Comparison of ENCODE assay signal across 9 mouse cellular contexts in the genomic region with DNA sequence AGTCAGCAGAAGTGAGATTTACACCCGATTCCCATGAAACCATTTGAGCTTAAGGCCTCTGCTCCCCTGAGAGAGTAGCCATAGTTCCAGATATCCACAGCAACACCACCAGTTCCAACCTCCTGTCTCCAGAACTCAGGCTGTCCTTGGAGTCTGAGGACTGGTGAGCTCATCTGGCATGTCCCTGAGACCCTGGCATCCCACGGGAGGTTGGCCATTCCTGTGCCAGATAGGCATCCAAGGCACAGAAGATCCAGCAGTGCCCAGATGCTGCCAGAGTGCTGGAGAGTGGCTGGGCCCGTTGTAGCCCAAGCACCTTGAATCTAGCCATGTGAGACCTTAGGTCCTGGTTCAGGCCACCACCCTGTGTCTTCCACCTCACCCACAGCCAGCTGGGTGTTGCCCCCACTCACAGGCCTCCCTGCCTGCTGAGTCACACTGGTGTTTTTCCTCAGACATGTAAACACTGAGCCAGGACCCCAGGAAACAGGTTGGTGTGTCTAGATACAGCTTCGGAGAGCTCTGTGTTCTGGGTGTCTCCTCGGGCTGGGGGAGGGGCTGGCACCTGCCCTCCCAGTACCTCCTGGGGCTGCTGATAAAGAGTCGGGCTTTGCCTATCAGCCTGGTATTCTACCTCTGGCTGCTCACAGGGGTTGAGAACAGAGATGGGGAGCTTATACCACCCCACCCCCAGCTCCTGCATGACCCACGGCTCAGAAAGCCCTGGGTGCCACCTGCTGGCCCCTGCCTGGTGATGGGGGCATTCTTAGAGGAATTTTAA. TPM values are rescaled to one million over a fixed set of nuclear protein-coding genes. Genes with fewer than 3 reads are reported as not detected.
DNase-seq lines count a peak whose midpoint lies in the region; ATAC-seq and TF ChIP-seq lines count a peak whose summit lies in the region.
"Had no signal": no experiment of that assay in that cellular context is flagged by ENCODE, and none has a peak within 500 bp of the region (broad histone marks: within the 10 kb centered on the region; RNA-seq: fewer than 3 reads in every experiment).

No protein-coding gene starts in this region.

- peak overlapping the region; percentile 92 for H3K27ac ChIP-seq in liver, postnatal 0 days (ENCODE audit: low read depth)

- ATAC-seq in liver, postnatal 0 days: peak; percentile 87

- 42% methylated on average over 7 of the region's 7 CpGs for WGBS in liver, postnatal 0 days (ENCODE audit: insufficient replicate concordance)

- intact Hi-C loops in left cerebral cortex, postnatal 14 days (cut with DNase I): no loop called here

- H3K4me1 ChIP-seq in liver, postnatal 0 days (ENCODE audit: insufficient read depth): peaks cover 63% of the 10 kb centered on the region

- peaks cover 29% of the 10 kb centered on the region for H3K36me3 ChIP-seq in liver, postnatal 0 days (replicated peaks; ENCODE audit: insufficient read depth, low read length)

- no peaks in the 10 kb centered on the region for H3K27me3 ChIP-seq in liver, postnatal 0 days (ENCODE audit: insufficient read depth, low read length)

- H3K4me3 ChIP-seq in liver, postnatal 0 days (ENCODE audit: low read depth, low read length): no peak overlapping the region

- DNase-seq in adrenal gland, postnatal 36 days: peak; percentile 51 to 60
- DNase-seq in adrenal gland, adult 18-20 months (ENCODE audit: low spot score in 2 of 2): no peak
- peak; percentile 82 for DNase-seq in spleen, adult 12 weeks (ENCODE audit: low spot score)
- DNase-seq in spleen, adult 18-20 months: no peak
- DNase-seq in liver, postnatal 0 days: peak; percentile 87
- peak; percentile 73 for DNase-seq in thymus, postnatal 14 days
- DNase-seq in cerebellum, adult 11 months: no peak
- no peak for DNase-seq in left cerebral cortex, postnatal 14 days (ENCODE audit: low spot score in 2 of 2)
- DNase-seq: kidney, adult 8-10 months had no signal

- no peaks in the 10 kb centered on the region for H3K9me3 ChIP-seq in liver, postnatal 0 days (ENCODE audit: low read length)

- peak overlapping the region; percentile 36 for H3K9ac ChIP-seq in liver, postnatal 0 days (replicated peaks)

- TF ChIP-seq EP300 in liver, postnatal 0 days (IDR thresholded peaks at IDR 0.05; ENCODE audit: low read depth): peak; percentile 99

- H3K4me2 ChIP-seq in liver, postnatal 0 days (ENCODE audit: low read depth, low read length): peak overlapping the region; percentile 24

- peak; percentile 70 for TF ChIP-seq CTCF in liver, postnatal 0 days (IDR thresholded peaks at IDR 0.05; ENCODE audit: low read depth)

RNA-seq across cellular contexts. Expression of a gene that starts 17.7 kb away (rescaled TPM):
- total RNA-seq in adrenal gland, postnatal 36 days (2021): 10 to 100 TPM; 20.8 to 30.0 TPM
- 10 to 100 TPM; 14.8 to 21.2 TPM for total RNA-seq in adrenal gland, adult 18-20 months (2021)
- 124 and 126 TPM in 2 replicates for polyA plus RNA-seq in liver, postnatal 0 days (2015; fragmentation: Nextera tagmentation; extraction: Ambion mirVana)
- total RNA-seq in left cerebral cortex, postnatal 14 days (2021): 1 to 10 TPM; 3.1 to 3.7 TPM

RNA-seq across cellular contexts. Expression of a gene that starts 38.1 kb away (rescaled TPM):
- total RNA-seq in adrenal gland, postnatal 36 days (2021): 10 to 100 TPM; 64.8 to 66.1 TPM
- 10 to 100 TPM; 54.5 to 67.4 TPM for total RNA-seq in adrenal gland, adult 18-20 months (2021)
- 40.0 and 41.5 TPM in 2 replicates for polyA plus RNA-seq in liver, postnatal 0 days (2015; fragmentation: Nextera tagmentation; extraction: Ambion mirVana)
- 10 to 100 TPM; 62.3 to 63.1 TPM for total RNA-seq in left cerebral cortex, postnatal 14 days (2021)

Comparison
In these comparisons a context has a peak if more than half of its experiments do, and no peak if none do; other contexts are left out.
1. DNase-seq: peak in adrenal gland, postnatal 36 days (2 of 2), spleen, adult 12 weeks (single experiment), liver, postnatal 0 days (single experiment) and thymus, postnatal 14 days (single experiment); none in adrenal gland, adult 18-20 months (0 of 2), spleen, adult 18-20 months (0 of 2), cerebellum, adult 11 months (single experiment) and left cerebral cortex, postnatal 14 days (0 of 2).